Mouse (Mus musculus) ovary, postnatal 14 days (tissue): ENCODE measurements around the gene Arhgef26.
A peak's percentile ranks its signal among the peaks of the same experiment; 100 is the strongest.

Source experiments
- DNase-seq: peaks from one replicate; pipeline ENCODE4 v3.0.0; 2022; ENCODE audit warnings: low spot score

The Arhgef26 gene

GRCm38 (mm10) chr3:62449871-62450496 lies 111.8 kb downstream of the Arhgef26 start:
- no peak for DNase-seq

DNA sequence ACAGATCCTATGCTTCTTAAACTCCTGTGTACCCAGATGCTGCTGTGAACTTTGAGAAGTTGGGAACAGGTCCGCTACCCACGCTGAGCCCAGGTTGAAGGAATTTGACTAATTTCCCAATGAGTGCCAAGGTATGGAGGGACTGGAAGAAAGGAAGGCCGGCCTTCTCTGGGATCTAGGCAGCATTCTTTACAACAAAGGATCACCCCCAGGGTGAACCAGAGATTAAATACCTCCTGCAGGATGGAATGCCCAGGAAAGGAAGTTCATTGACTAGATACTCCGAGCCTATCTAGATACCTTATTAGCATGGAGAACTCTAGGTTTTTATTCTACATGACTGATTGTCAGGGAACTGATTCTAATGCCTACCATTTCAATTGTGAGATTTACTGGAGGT lies 114.8 kb downstream of the Arhgef26 start:
- no peak for DNase-seq

DNA sequence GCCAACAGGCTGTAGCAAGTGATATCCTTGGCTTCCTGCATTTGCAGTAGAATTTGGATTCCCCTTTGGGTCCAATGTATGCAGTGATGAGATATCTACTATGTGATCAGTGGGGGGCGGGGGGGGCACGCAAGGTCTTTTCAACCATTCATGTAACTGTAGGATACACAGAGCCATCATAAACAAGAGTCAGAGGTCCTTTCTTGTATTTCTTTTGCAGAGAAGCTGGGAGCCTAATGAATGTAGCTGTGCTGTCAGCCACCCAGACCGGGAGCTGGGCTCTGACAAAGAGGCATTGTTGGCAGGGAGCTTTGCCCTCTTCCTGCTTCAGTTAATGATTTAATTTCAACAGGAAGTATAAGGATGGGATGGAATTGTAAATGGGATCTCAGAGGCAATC lies 116.0 kb downstream of the Arhgef26 start:
- no peak for DNase-seq

GRCm38 (mm10) chr3:62455854-62456253 lies 117.7 kb downstream of the Arhgef26 start:
- no peak for DNase-seq

DNA sequence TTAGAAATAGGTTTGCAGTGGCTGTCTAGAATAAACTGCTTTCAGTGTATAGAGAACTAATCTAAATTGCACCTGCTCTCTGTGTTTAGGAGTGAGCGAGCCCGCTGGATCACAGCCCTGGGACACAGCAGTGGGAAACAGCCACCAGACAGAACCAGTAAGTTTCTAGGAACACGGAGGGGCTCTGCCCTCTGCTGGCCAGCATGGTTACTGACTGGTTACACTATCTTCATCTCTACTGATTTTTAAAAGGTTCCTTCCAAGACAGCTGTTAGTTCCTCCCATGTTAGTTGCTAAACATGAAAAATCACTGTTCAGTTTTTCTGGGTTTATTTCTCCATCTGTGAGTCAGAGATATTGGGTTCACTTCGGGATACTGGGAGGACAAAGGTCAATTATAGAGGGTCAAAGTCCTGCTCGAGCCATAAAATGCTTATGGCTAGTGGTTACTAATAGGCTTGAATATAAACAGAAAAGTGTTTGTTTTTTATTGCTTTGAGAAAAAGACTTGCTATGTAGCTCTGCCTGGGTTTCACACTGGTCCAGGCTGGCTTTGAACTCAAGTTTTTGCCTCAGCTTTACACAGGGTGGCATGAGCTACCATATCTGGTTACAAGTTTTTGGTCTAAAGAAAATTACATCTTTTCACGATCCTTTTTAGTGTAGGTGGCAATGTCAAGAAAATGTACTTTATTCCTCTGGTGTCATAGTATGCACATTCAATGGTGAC lies 120.3 kb downstream of the Arhgef26 start:
- peak; percentile 48 for DNase-seq

DNA sequence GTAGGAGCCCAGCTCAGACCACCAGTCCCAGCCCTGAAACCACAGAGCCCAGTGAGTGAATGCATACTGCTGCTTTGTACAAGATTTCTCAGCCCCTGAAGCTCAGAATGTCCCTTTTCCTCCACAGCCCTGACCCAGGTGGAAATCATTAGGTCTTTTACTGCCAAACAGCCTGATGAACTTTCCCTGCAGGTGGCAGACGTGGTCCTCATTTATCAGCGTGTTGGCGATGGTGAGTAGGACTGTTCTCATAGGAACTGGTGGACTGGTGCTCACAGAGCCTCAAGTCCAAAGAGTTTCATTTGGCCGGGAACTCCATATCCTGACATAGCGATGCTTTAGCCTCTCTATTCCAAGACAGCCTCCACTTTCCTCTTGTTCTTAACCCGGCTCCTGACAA lies 121.3 kb downstream of the Arhgef26 start:
- no peak for DNase-seq

GRCm38 (mm10) chr3:62464276-62464675 lies 126.1 kb downstream of the Arhgef26 start:
- DNase-seq, result no peak

DNA sequence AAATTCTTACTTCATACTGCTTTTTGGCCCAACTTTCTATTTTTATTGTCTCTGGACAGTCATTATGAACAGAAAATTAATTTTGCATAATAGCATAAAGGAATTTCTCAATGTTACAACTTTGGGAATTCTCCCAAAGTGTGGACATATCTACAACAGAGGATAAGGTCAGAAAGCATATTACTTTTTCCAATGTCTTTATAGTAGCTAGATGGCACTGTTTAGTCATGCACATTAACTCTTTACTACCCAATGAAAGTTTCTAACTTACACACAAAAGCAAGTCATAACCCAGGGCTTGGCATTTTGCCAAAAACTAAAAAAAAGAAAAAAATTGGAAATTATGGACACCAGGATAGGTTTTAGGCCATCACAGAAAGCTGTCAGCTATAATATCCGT lies 132.0 kb downstream of the Arhgef26 start:
- DNase-seq, result no peak

- no peak for DNase-seq
Observed at GRCm38 (mm10) chr3:62484340-62484739, 146.2 kb downstream of the Arhgef26 start.

- DNase-seq, result no peak
Observed at GRCm38 (mm10) chr3:62492568-62492967, 154.4 kb downstream of the Arhgef26 start.

- no peak for DNase-seq
Observed at GRCm38 (mm10) chr3:62499327-62499726, 161.2 kb downstream of the Arhgef26 start.

DNA sequence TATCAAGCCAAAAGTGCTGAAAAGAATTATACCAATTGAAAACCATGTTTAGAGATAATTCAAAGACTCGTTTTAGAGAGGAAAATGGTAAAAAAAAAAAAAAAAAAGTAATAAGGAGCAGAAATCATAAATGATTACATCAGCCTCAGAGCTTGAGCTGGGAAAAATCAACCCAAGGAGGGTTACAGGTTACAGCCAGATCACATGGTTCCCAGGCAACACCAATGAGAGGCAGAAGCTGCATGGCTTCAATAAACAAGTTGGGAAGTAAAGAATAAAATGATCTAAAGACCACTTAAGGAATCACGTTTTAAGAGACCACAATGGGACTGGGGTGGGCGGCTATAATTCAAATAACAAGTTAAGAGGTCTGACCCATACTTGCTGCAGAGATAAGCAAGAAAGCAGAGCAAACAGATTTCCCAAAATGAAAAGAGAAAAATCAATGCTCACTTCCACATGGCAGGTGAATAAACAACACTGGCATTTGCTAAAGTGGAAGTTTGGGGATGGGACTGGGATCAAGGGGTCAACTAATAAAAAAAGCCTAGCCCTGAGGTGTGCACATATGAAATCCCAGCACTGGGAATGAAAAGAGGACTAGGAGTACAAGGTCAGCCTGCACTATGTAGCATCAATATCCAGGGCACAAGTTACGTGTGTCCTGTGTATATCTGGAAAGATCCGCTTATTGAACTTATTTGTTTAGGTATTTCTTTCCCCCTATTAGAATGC lies 167.2 kb downstream of the Arhgef26 start:
- no peak for DNase-seq

GRCm38 (mm10) chr3:62506488-62507205 lies 168.5 kb downstream of the Arhgef26 start, which contains the start of gene Dhx36:
Gene Dhx36, minus strand, starts transcription at chr3:62507004.
- DNase-seq, result peak; percentile 96

DNA sequence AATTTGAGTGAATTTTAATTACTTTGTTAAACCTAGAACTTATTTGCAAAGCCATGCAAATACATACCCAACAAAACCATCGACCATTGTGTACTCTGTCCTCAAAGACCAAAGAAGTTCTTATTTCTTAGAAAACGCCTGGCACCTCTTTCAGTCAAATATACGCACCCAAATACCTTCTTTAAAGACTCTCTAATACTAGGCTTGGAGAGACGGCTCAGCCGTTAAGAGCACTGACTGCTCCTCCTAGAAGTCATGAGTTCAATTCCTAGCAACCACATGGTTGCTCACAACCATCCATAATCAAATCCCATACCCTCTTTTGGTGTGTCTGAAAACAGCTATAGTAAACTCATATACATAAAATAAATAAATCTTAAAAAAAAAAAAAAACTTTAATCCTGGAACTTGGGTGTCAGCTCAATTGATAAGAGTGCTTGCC lies 169.1 kb downstream of the Arhgef26 start:
- no peak for DNase-seq
